Mouse (Mus musculus): ENCODE measurements around the gene Zkscan4.
"Not testable (repeated sequence)": the region's sequence is repeated elsewhere in the genome, so short reads cannot be mapped to it uniquely, and the experiment has no call there.

Zkscan4 gene

DNA sequence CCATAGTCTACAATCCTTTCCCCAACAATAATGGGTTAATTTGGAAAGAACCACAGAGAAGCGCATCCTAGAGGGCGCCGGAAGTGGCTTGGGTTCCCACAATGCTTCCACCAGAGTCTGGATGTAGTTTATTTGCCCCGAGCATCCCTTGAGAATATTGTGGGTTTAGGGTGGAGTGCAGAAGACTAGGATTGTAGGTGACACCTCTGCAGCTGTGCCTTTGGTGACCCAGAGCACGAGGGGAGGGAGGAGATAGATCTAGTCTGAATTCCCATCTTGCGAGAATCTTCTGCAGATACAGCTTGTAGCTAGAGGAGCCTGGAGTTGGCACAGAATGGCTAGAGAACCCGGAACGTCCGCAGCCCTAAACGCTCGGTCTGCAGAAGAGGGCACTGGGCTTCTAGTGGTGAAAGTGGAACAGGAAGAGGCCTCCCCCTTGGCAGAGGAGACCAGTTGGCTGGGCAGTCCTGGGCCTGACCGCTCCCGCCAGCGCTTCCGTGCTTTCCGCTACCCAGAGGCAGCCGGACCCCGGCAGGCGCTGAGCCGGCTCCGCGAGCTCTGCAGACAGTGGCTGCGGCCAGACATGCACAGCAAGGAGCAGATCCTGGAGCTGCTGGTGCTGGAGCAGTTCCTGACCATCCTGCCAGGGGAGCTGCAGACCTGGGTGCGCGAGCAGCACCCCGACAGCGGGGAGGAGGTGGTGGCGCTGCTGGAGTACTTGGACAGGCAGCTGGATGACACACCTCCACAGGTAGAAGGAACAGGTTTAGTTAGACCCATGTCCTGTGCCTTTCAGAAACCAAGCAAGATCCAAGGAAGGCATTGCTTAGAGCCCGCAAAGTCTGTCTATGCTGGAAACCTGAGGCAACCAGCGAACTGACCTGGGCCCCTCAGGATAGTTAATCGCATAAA lies at the start of gene Zkscan4, which contains the start of gene Gm10065:
TSS of gene Zkscan4 (plus strand) at position 149 of the 912 bp plus-strand sequence.
TSS of gene Gm10065 (minus strand) at position 683 of the 912 bp plus-strand sequence.
- DNase-seq (ENCODE audit: low read depth, low spot score) = peak; percentile 38

DNA sequence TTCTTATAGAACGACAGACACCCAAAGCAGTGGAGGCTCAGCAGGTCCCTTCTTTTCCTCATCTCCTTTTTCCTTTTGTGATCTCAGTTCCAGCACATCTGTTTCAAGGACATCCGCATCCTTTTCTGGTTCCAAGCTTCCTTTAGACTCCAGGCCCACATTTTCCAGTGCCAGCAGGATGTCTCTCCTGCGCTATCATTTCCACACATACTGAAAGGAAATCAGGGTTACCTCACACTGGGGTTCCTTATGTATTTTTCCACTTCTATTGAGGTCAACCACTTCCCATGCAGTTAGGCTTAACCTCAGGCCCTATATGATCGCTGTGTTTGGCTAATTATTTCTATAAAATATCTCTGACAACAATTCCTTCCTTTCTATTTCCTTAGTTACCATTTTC lies 43.2 kb upstream of the Zkscan4 start:
- DNase-seq (ENCODE audit: low read depth, low spot score) = no peak

DNA sequence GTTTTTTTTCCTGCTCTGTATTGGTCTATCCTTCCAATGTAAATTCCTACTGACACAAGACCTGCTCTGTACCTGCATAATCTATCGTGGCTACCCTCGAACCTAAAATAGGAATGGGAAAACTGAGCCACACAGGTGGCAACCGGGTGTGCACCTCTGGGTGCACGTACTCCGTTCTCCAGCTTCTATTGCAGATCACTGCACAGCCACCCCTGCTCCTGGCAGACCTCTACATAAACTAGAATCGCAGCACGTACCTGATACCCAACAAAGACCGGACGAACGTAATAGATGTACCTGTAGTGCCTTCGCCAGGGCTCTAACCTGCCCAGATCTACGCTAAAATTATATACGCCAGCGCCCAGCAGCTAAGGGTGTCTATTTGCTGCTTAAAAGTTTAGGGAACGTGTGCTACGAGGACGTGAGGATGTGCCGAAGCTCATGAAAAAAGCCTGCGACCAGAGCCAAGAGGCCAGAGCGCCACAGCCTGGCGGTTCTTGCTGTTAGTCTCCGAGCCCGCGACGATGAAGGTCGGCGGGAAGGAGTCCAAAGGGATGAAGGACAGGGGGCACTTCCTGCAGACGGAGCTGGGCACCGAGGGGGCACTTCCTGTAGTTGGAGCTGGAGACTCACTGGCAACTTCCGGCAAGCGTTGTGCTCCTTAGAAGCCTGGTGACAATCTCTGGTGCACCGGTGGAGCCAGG lies 38.1 kb upstream of the Zkscan4 start, which contains the start of gene Pgbd1:
TSS of gene Pgbd1 (minus strand) at position 556 of the 704 bp plus-strand sequence.
- peak; percentile 62 for DNase-seq (ENCODE audit: low read depth, low spot score)

DNA sequence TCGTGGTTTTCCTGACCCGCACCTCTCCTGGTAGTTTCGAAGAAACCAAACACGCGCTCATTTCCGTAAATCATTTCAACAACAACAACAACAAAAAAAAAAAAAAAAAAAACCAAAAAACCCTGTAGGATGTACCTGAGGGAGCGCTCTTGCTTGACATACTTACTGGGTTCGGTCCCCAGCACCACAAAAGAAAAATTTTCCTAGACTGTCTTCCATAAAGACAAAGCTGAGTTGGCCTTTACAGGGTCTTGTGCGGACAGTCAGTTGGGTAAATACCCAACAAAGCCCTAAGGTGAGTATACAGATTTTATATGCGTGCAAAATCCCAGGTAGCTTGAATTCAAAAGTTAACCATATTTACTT lies 37.5 kb upstream of the Zkscan4 start:
- no peak for DNase-seq (ENCODE audit: low read depth, low spot score)

DNA sequence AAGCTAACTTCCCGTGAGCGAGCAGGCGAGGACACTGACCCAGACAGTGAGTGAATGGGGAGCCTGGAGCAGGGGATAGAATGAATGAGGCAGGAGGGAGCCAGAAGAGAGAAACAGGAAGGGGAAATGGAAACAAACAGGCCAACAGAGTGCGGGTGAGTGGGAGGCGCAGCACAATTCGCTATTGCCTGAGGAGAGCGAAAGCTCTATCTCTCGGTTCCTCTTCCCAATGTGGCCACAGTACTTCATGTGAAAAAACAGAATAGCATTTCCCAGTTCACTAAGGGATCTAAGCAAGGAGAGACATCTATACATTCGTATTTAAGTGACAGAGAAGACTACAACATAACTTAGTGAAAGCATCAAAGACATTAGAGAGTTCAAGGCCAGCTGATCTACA lies 31.9 kb upstream of the Zkscan4 start:
- DNase-seq (ENCODE audit: low read depth, low spot score) = no peak

DNA sequence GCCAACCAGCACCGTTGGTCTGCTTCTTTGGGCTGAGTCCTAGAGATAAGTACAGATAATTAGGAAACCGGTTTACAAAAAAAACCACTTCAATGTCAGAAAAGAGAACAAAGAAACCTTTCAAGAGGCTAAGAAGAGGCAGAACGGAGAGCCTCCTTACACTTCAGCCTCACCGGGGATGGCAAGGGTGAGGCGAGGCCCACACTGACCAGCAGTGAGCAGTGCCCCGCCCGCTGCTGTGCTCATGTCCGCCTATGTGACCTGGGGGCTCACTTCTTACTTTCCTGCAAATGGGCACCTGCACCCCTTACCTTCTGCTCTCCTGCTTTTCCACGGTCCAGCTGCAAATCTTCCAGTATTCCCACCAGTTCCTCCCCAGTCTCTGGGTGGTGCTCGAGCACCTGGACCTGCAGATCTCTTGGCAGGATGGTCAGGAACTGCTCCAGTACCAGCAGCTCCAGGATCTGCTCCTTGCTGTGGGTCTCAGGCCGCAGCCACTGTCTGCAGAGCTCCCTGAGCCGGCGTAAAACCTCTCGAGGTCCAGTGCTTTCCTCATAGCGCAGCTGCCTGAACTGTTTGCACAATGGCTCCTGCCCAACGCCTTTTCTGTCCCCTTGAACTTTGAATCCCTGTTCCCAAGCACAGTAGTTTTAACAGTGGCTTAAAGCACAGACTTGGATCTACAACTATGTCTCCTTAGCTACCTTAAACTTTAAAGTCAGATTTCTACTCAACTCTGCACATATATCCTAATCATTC lies 30.7 kb upstream of the Zkscan4 start:
- DNase-seq (ENCODE audit: low read depth, low spot score) = no peak

DNA sequence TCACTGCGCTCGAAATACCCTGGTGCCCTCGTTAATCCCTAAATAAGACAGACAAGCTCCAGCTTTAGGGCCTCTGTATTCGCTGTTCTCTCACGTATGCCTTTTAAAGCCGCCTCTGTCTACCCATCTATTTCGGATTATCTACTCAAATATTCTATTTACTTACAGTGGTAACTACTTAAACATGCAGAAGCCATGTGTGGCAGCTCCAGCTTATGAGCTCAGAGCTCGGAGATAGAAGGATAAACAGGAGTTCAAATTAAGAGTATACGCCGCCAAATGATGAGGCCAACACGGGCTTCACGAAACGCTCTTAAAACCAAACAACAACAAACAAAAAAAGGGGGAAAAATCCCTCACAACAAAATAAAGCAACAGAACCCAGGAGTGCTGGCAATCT lies 25.7 kb upstream of the Zkscan4 start:
- no peak for DNase-seq (ENCODE audit: low read depth, low spot score)

DNA sequence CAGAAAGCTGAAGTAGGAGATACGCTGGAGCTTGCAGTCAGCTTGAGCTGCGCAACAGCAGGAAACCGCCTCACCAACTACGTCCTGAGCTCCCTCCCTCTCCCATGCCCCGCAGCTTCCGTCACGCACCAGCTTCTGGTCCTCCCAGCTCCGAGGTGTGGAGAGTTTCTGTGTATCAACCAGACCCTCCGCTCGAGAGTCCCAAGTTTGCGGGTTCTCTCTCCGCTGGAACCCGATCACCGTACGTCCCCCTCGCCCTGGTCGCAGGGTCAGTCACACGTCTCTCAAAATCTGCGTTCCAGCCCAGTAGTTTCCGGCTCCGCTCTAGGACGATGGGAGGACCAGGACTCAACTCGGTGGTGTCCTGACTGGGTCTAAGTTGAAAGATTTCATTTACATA lies 25.3 kb upstream of the Zkscan4 start, which contains the start of gene Zscan26:
TSS of gene Zscan26 (minus strand) at position 282 of the 400 bp plus-strand sequence.
- peak; percentile 76 for DNase-seq (ENCODE audit: low read depth, low spot score)

DNA sequence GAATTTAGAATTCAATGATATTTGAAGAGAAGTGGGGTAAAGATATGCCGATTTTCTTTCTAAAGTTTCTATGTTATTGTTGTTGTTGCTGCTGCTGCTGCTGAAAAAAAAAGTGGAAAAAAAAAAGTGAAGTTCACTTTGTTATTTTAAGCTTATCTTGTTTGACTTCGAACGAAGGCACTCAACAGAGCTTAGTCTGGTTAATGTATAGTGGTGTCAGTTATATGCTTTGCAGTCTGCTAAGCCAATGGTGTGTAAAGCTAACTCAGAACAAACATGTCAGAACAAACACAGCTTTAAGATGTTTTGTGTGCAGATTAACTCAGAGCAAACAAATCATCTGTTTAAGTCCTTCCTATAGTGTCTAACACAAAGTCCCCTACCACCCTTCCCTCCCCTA lies 24.6 kb upstream of the Zkscan4 start:
- no peak for DNase-seq (ENCODE audit: low read depth, low spot score)

DNA sequence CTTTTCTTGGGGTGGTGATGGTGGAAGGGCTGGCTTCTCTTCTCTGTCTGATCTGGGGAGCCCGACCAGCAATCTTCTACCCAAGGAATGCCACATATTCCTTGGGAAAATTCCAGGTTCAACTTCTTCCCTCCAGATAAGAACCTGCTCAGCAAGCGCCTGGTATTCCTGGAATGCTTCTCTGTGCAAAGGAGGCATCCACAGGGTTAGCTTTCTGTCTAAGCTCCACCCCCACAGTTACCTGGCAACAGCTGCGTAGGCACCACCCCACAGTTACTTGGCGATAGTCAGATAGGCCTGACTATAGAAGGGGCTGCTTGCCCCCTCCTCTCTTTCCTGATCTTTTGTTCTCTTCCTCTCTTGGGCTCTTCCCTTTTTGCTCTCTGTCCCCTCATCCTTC lies 22.4 kb upstream of the Zkscan4 start:
- DNase-seq (ENCODE audit: low read depth, low spot score) = no peak

DNA sequence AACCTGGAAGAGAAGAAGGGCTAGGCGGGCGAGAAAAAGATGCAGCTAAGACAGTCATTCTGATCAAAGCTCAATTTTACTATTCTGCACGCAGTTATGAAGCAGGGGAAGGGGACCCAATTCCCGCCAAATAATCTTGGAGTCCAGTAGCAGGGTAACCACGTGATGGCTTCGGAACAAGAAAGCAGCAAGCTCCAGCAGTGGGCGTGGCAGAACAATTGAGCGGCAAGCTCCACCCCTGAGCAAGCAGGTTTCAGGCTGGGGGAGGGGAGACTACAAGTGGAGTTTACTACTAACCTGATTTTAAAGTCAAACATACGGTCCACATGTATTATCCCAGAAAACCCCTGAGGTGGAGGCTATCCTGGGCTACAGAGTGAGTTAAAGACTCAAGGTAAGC lies 16.2 kb upstream of the Zkscan4 start:
- DNase-seq (ENCODE audit: low read depth, low spot score) = not testable (repeated sequence)

DNA sequence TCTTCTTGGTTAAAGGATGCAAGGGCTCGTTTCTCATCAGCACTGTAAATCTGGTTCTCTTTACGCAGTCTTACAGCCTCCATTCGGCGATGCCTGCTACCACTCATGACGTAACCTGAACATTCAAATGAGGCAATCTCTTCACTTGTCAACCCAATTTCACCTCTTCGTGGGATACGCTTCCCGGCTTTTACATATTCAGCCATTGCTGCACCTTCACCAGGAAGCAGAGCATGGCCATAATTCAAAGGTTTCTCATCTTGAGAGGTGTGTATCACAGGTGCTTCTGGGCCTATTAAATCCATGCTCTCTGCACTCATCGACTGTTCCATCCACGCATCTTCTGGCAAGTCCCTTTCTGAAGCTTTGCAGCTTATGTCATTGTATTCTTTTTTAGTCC lies 11.4 kb upstream of the Zkscan4 start:
- DNase-seq (ENCODE audit: low read depth, low spot score) = no peak

DNA sequence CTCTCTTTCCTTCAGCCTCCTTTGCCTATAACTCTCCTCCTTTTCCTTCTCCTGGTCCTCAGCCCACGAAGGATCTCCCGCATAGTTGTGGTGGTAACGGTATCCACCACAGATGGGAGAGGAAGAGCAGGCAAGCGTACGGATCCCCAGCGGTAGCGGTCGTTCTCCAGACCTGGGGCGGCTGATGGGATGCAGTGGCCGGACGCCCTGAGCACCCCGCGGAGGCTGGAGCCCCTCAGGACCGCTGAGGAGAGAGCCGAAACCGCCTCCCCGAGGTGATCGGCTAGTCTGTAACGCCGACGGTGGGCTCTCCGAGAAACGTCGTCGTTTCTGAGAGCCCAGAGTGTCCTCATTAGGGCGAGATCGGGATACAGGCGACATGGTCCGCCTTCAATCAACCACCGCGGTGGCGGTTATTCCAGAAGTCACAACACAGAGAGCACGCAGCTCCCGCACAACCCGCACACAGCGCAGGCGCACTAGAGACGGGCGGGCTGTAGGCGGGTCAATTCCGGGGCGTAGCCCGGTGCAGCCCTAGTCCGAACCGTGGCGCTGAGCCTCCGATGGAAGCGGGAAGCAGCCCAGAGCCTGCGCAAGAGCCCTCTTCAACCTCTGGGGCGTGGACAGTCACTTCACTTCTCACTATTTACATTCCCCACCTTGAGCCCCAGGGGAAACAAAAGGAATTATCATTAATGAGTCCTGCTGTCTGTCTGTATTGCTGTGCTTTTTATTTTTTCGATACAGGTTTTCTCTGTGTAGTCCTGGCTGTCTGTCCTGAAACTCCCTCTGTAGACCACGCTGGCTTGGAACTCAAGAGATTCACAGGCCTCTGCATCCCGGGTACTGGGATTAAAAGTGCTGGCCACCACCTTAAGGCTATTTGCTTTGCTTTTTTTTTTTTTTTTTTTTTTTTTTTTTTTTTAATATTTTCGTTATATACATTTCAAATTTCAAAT lies 10.4 kb upstream of the Zkscan4 start, which contains the start of gene Nkapl:
TSS of gene Nkapl (minus strand) at position 449 of the 959 bp plus-strand sequence.
- peak; percentile 77 for DNase-seq (ENCODE audit: low read depth, low spot score)

DNA sequence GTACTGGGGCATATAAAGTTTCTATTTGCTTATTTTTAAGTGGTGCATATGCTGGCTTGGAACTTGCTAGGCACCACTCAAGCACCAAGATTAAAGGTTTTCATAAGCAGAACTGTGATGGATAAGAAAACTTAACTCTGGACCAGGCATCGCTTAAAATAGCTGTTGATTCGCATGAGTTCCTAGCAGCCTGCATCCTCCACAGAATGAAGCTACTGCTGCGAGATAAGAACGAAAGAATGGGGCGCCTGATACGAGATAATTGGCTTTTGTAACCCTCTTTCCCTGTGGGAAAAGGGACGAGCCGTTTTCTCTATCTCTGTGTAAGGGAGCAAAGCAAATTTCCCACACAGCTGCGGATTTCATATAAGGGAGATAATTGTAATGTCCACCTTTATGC lies 9.6 kb upstream of the Zkscan4 start:
- no peak for DNase-seq (ENCODE audit: low read depth, low spot score)

DNA sequence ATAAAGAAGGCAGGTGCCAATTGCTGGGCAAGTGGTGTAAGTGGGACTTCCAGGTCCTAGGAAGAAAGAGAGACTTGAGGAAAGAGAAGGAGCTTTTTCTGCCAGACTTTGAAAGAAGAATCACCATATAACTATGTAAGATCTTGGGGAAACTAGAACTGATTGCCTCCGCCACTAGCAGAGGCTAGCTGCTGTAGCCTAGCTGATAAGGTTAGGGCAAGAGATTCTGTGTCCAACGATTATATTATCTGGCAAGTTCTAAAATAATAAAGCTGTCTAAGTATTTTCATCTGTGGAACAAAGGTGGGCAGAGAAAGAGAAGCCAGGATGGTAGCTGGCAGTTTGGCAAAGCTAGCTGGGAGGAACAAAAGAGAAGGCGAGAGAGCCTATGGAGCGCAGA lies 6.3 kb upstream of the Zkscan4 start:
- DNase-seq (ENCODE audit: low read depth, low spot score) = no peak

DNA sequence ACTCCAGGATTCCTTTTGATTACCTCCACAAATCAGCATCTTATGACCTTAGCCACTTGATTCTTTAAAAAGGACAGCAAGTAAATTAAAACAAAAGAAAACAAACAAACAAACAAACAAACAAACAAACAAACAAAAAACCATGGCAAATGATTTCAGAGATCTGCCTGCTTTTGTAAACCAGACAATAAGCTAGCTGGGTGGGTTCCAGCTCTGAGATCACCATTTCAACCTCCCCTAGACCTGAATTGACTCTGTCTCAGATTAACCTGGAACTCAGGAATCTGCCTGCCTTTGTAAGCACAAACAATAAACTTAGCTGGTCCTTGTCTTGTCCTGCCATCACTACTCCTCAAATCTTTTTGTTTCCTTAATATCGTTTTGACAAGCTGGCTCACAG lies 8.2 kb downstream of the Zkscan4 start:
- no peak for DNase-seq (ENCODE audit: low read depth, low spot score)

DNA sequence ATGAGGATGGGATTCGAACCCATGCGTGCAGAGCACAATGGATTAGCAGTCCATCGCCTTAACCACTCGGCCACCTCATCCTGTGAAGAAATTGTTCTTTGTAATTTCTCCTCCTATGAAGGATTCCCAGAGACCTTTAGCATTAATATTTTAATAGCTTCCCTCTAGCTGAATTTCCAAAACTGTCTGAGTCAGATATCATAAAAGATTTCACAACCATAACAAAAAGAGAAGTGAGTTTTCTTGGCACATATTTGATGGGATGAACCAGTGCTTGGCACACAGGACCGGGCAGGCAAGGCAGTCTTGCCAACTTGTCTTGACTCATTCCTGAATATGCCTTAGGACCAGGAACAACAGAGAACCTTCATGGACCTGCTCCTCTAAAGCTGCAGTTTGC lies 14.1 kb downstream of the Zkscan4 start:
- DNase-seq (ENCODE audit: low read depth, low spot score) = no peak

DNA sequence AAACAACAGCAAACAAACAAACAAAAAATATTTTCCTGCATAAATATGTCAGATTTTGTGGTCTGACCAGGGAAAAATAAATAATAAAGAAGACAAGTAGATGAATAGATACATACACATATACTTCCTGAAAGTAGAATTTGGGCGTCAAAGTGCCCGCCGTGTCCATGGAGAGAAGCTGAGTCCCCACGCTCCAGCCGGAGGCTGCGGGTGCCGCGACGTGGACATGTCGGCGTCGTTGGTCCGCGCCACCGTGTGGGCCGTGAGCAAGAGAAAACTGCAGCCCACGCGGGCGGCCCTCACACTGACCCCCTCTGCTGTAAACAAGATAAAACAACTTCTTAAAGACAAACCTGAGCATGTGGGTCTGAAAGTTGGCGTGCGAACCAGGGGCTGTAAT lies 16.4 kb downstream of the Zkscan4 start, which contains the start of gene AK157302:
TSS of gene AK157302 (plus strand) at position 144 of the 400 bp plus-strand sequence.
- no peak for DNase-seq (ENCODE audit: low read depth, low spot score)

DNA sequence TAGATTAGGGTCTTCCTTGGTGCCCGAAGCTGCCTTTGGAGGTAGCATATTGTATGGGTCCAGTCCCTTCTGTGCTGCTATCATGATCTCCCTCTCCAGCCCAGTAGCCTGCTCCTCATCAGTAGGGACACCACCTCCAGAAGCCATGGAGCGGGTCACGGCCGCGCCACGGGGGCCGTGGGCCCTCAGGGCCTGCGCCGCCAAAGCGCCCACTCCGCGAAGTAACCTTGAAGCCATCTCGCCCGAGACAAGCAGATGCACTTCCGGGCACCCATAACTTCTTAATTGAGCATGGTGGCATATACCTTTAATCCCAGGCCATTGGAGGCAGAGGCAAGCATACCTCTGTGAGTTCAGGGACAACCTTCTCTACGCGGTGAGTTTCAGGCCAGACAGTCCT lies 22.5 kb downstream of the Zkscan4 start, which contains the start of gene Gm11273:
TSS of gene Gm11273 (minus strand) at position 237 of the 400 bp plus-strand sequence.
- DNase-seq (ENCODE audit: low read depth, low spot score) = not testable (repeated sequence)

DNA sequence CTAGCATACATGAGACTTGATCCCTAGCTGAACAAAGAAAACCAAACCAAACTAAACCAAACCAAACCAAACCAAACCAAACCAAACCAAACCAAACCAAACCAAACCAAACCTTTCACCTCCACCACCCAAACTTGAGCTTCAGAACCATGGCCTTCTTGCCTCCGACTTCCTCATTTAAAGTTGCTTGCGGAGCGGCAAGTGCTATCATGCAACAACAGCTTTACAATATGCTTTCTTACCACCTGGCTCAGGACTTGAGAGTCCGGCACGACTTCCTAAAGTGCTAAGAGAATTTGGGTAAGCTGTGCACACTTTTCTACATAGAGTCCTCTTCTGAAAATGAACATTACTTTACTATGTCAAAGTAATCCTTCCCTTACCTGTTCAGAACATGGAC lies 23.6 kb downstream of the Zkscan4 start:
- DNase-seq (ENCODE audit: low read depth, low spot score) = no peak

Measured in skeletal muscle tissue, adult 2 months (tissue).